Mouse (Mus musculus) forebrain, embryonic 15.5 days (tissue): Measurements from ENCODE around the gene Vps11. TPM values are rescaled to one million over a fixed set of nuclear protein-coding genes. Genes with fewer than 3 reads are reported as not detected.
A peak's percentile ranks its signal among the peaks of the same experiment; 100 is the strongest.
"Not testable (repeated sequence)": the region's sequence is repeated elsewhere in the genome, so short reads cannot be mapped to it uniquely, and the experiment has no call there.

Experiments
- ATAC-seq: fragments of 200-750 bp; cut with Nextera tagmentation; replicated peaks from 2 replicates; pipeline ENCODE4 v1.8.0; 2017; ENCODE audit warnings: mild to moderate bottlenecking, moderate TSS enrichment, moderate library complexity
- H3K27ac ChIP-seq: fragments of 300-500 bp; sonication (generic); replicated peaks from 2 replicates; pipeline ENCODE4 v1.5.1; 2015; ENCODE audit warnings: mild to moderate bottlenecking, inconsistent platforms
- H3K27me3 ChIP-seq: fragments of 300-500 bp; sonication (generic); 2 replicates; pipeline ENCODE4 v1.6.1; 2015; ENCODE audit warnings: inconsistent platforms
- H3K36me3 ChIP-seq: fragments of 300-500 bp; sonication (generic); 2 replicates; pipeline ENCODE4 v1.6.1; 2015; ENCODE audit warnings: mild to moderate bottlenecking, inconsistent platforms
- H3K4me1 ChIP-seq: fragments of 300-500 bp; sonication (generic); 2 replicates; pipeline ENCODE4 v1.6.1; 2015; ENCODE audit warnings: inconsistent platforms
- H3K4me2 ChIP-seq: fragments of 300-500 bp; sonication (generic); replicated peaks from 2 replicates; pipeline ENCODE4 v1.6.1; 2015; ENCODE audit warnings: mild to moderate bottlenecking, inconsistent platforms
- H3K4me3 ChIP-seq: fragments of 300-500 bp; sonication (generic); 2 replicates; pipeline ENCODE4 v1.5.1; 2015; ENCODE audit warnings: mild to moderate bottlenecking, inconsistent platforms
- H3K9ac ChIP-seq: fragments of 300-500 bp; sonication (generic); replicated peaks from 2 replicates; pipeline ENCODE4 v1.6.1; 2015; ENCODE audit warnings: mild to moderate bottlenecking, inconsistent platforms
- H3K9me3 ChIP-seq: fragments of 300-500 bp; sonication (generic); 2 replicates; pipeline ENCODE4 v1.6.1; 2016; ENCODE audit warnings: inconsistent platforms
- WGBS: fragments of 180-500 bp; shearing (Covaris S2); methylation state at CpG from one replicate; pipeline ENCODE4 v1.1.7; 2015; ENCODE audit warnings: mixed read lengths; 5-methylcytosine and 5-hydroxymethylcytosine counted together
- polyA plus RNA-seq: library from polyadenylated mRNA; unstranded; fragments of >200 nt; fragmentation: Nextera tagmentation; extraction: Ambion mirVana; gene quantifications from 2 replicates; pipeline ENCODE4 v1.2.1, GENCODE M21; 2015

Vps11 gene
- polyA plus RNA-seq: 38.4 and 42.3 TPM in 2 replicates

- Histone ChIP-seq H3K4me3 (peak within 1 kb of the TSS; percentile 90), H3K9me3 (no peaks in the 10 kb centered on the region), H3K27ac (peak within 1 kb of the TSS; percentile 85), H3K9ac (peak within 1 kb of the TSS; percentile 92), H3K4me1 (peaks cover 13% of the 10 kb centered on the region), H3K36me3 (peaks cover 32% of the 10 kb centered on the region), H3K4me2 (peak within 1 kb of the TSS; percentile 86), H3K27me3 (no peaks in the 10 kb centered on the region)
- 1% methylated on average over 44 of the region's 44 CpGs for WGBS
- ATAC-seq: peak; percentile 91
These were observed at the start of gene Vps11 for GRCm38 (mm10) chr9:44361190-44361917. Vps11 (minus strand) TSS chr9:44361670.

- no peak overlapping the region for H3K4me2 ChIP-seq
- H3K27ac ChIP-seq: no peak overlapping the region
- H3K27me3 ChIP-seq: no peaks in the 10 kb centered on the region
- no peak overlapping the region for H3K4me3 ChIP-seq
- ATAC-seq: no peak
- peaks cover 53% of the 10 kb centered on the region for H3K36me3 ChIP-seq
- no peaks in the 10 kb centered on the region for H3K9me3 ChIP-seq
- WGBS: 79% methylated on average over 2 of the region's 2 CpGs
- H3K4me1 ChIP-seq: peaks cover 18% of the 10 kb centered on the region
- no peak overlapping the region for H3K9ac ChIP-seq
These were observed 49.3 kb upstream of the Vps11 start for GRCm38 (mm10) chr9:44410647-44411336.

GRCm38 (mm10) chr9:44408693-44409092, 47.2 kb upstream of the Vps11 start:
- not testable (repeated sequence) for H3K9ac ChIP-seq, ATAC-seq, H3K27me3 ChIP-seq, H3K9me3 ChIP-seq, H3K27ac ChIP-seq
- Histone ChIP-seq H3K4me3 (peak overlapping the region; percentile 83), H3K4me1 (peaks cover 26% of the 10 kb centered on the region), H3K36me3 (peaks cover 68% of the 10 kb centered on the region), H3K4me2 (peak overlapping the region; percentile 68)
- 80% methylated on average over 9 of the region's 9 CpGs for WGBS

GRCm38 (mm10) chr9:44407752-44408097, 46.3 kb upstream of the Vps11 start:
- Histone ChIP-seq H3K27me3 (no peaks in the 10 kb centered on the region), H3K36me3 (peaks cover 69% of the 10 kb centered on the region), H3K9me3 (no peaks in the 10 kb centered on the region), H3K4me3 (peak overlapping the region; percentile 83), H3K4me1 (peaks cover 26% of the 10 kb centered on the region), H3K27ac (peak overlapping the region; percentile 98), H3K9ac (peak overlapping the region; percentile 86), H3K4me2 (peak overlapping the region; percentile 68)
- ATAC-seq: no peak
- under 1% methylated on average over 24 of the region's 24 CpGs for WGBS

GRCm38 (mm10) chr9:44406906-44407751, 45.7 kb upstream of the Vps11 start, which contains the start of the genes Rps25 and Trappc4:
Rps25 (plus strand) TSS chr9:44407139.
Trappc4 (minus strand) TSS chr9:44407600.
- under 1% methylated on average over 51 of the region's 51 CpGs for WGBS
- H3K9me3 ChIP-seq: no peaks in the 10 kb centered on the region
- H3K27ac ChIP-seq: peak within 1 kb of the TSS; percentile 98
- H3K4me3 ChIP-seq: peak within 1 kb of the TSS; percentile 83
- H3K27me3 ChIP-seq: no peaks in the 10 kb centered on the region
- peaks cover 69% of the 10 kb centered on the region for H3K36me3 ChIP-seq
- peak; percentile 97 for ATAC-seq
- H3K4me2 ChIP-seq: peak within 1 kb of the TSS; percentile 68
- H3K4me1 ChIP-seq: peaks cover 26% of the 10 kb centered on the region
- peak within 1 kb of the TSS; percentile 86 for H3K9ac ChIP-seq

- H3K36me3 ChIP-seq: peaks cover 68% of the 10 kb centered on the region
These were observed 43.5 kb upstream of the Vps11 start for GRCm38 (mm10) chr9:44405011-44405410.

GRCm38 (mm10) chr9:44401081-44401480, 39.6 kb upstream of the Vps11 start:
- 97% methylated on average over 4 of the region's 4 CpGs for WGBS

More at GRCm38 (mm10) chr9:44405011-44405410, 43.5 kb upstream of the Vps11 start:
- H3K4me3 ChIP-seq: no peak overlapping the region
- H3K4me2 ChIP-seq: no peak overlapping the region
- H3K27me3 ChIP-seq: no peaks in the 10 kb centered on the region
- ATAC-seq: no peak
- 83% methylated on average over 3 of the region's 3 CpGs for WGBS
- H3K9ac ChIP-seq: no peak overlapping the region
- H3K27ac ChIP-seq: no peak overlapping the region
- no peaks in the 10 kb centered on the region for H3K9me3 ChIP-seq
- H3K4me1 ChIP-seq: peaks cover 26% of the 10 kb centered on the region

GRCm38 (mm10) chr9:44399795-44400114, 38.3 kb upstream of the Vps11 start:
- no peak for ATAC-seq
- 89% methylated on average over 6 of the region's 6 CpGs for WGBS
- H3K27ac ChIP-seq: no peak overlapping the region
- no peaks in the 10 kb centered on the region for H3K9me3 ChIP-seq
- H3K27me3 ChIP-seq: no peaks in the 10 kb centered on the region
- no peak overlapping the region for H3K9ac ChIP-seq
- H3K36me3 ChIP-seq: peaks cover 45% of the 10 kb centered on the region
- no peak overlapping the region for H3K4me3 ChIP-seq
- H3K4me1 ChIP-seq: peaks cover 14% of the 10 kb centered on the region
- H3K4me2 ChIP-seq: no peak overlapping the region

More at GRCm38 (mm10) chr9:44401081-44401480, 39.6 kb upstream of the Vps11 start:
- H3K36me3 ChIP-seq: peaks cover 55% of the 10 kb centered on the region
- H3K27me3 ChIP-seq: no peaks in the 10 kb centered on the region
- H3K4me1 ChIP-seq: peaks cover 26% of the 10 kb centered on the region
- no peak overlapping the region for H3K4me2 ChIP-seq
- H3K9ac ChIP-seq: no peak overlapping the region
- no peak for ATAC-seq
- no peak overlapping the region for H3K4me3 ChIP-seq
- no peaks in the 10 kb centered on the region for H3K9me3 ChIP-seq
- no peak overlapping the region for H3K27ac ChIP-seq

GRCm38 (mm10) chr9:44399114-44399794, 37.8 kb upstream of the Vps11 start:
- no peak overlapping the region for H3K9ac ChIP-seq
- WGBS: 86% methylated on average over 13 of the region's 13 CpGs

GRCm38 (mm10) chr9:44398551-44398950, 37.1 kb upstream of the Vps11 start:
- no peak for ATAC-seq
- peak overlapping the region; percentile 90; the same call in 1 of the 2 replicates for H3K4me2 ChIP-seq
- peak overlapping the region; percentile 61; the same call in 1 of the 2 replicates for H3K4me3 ChIP-seq
- H3K27me3 ChIP-seq: no peaks in the 10 kb centered on the region
- H3K36me3 ChIP-seq: peaks cover 33% of the 10 kb centered on the region
- 84% methylated on average over 9 of the region's 9 CpGs for WGBS
- H3K27ac ChIP-seq: no peak overlapping the region
- no peak overlapping the region for H3K9ac ChIP-seq
- H3K9me3 ChIP-seq: no peaks in the 10 kb centered on the region
- H3K4me1 ChIP-seq: peaks cover 14% of the 10 kb centered on the region

More at GRCm38 (mm10) chr9:44399114-44399794, 37.8 kb upstream of the Vps11 start:
- H3K27ac ChIP-seq: no peak overlapping the region
- H3K27me3 ChIP-seq: no peaks in the 10 kb centered on the region
- ATAC-seq: no peak
- H3K4me2 ChIP-seq: no peak overlapping the region
- H3K4me1 ChIP-seq: peaks cover 14% of the 10 kb centered on the region
- H3K4me3 ChIP-seq: no peak overlapping the region
- H3K9me3 ChIP-seq: no peaks in the 10 kb centered on the region
- peaks cover 40% of the 10 kb centered on the region for H3K36me3 ChIP-seq

GRCm38 (mm10) chr9:44398087-44398486, 36.6 kb upstream of the Vps11 start:
- Histone ChIP-seq H3K27ac (no peak overlapping the region), H3K4me3 (peak overlapping the region; percentile 61)

More at GRCm38 (mm10) chr9:44398087-44398486, 36.6 kb upstream of the Vps11 start:
- no peaks in the 10 kb centered on the region for H3K9me3 ChIP-seq
- peaks cover 14% of the 10 kb centered on the region for H3K4me1 ChIP-seq
- H3K27me3 ChIP-seq: no peaks in the 10 kb centered on the region
- ATAC-seq: no peak
- peak overlapping the region; percentile 37; the same call in 1 of the 2 replicates for H3K9ac ChIP-seq
- peak overlapping the region; percentile 90 for H3K4me2 ChIP-seq
- 17% methylated on average over 4 of the region's 4 CpGs for WGBS
- H3K36me3 ChIP-seq: peaks cover 29% of the 10 kb centered on the region
